Mouse (Mus musculus): ENCODE results near the gene Mmp17. TPM values are rescaled to one million over a fixed set of nuclear protein-coding genes. Genes with fewer than 3 reads are reported as not detected.

The Mmp17 gene
- total and polyA plus RNA-seq, 3 experiments, result 0.92 to 1.6 TPM; not detected in 1

GRCm38 (mm10) chr5:129594116-129595114 is 10.4 kb downstream of the Mmp17 start (continued):
- TF ChIP-seq BHLHE40 (IDR thresholded peaks at IDR 0.05; ENCODE audit: borderline replicate concordance, low read depth, low read length) (no peak), USF1 (IDR thresholded peaks at IDR 0.05; ENCODE audit: low read depth, low read length) (no peak), POLR2A (IDR thresholded peaks at IDR 0.05; ENCODE audit: control insufficient read depth in 1 of 2, insufficient read depth in 1 of 2, low read depth in 1 of 2, low read length in 2 of 2, poor library complexity in 1 of 2) (no peak)

- Histone ChIP-seq H3K79me2 (ENCODE audit: control insufficient read depth, insufficient read depth, low read length, poor library complexity) (no peaks in the 10 kb centered on the region), H3K9ac (ENCODE audit: control insufficient read depth, low read depth, low read length, poor library complexity, severe bottlenecking) (no peak overlapping the region), H3K27ac (ENCODE audit: control insufficient read depth, low read depth, low read length) (no peak overlapping the region), H3K27me3 (ENCODE audit: control insufficient read depth in 1 of 2, insufficient read depth in 2 of 2, low read length in 2 of 2) (no peaks in the 10 kb centered on the region), H3K36me3 (ENCODE audit: control insufficient read depth in 1 of 2, insufficient read depth in 2 of 2, low read length in 2 of 2) (no peaks in the 10 kb centered on the region), H3K4me1 (ENCODE audit: control insufficient read depth in 1 of 2, insufficient read depth in 2 of 2, low read length in 2 of 2) (no peaks in the 10 kb centered on the region), H3K4me3 (ENCODE audit: control insufficient read depth in 1 of 2, insufficient read depth in 1 of 2, low read depth in 2 of 2, low read length in 2 of 2) (no peak overlapping the region), H3K9me3 (replicated peaks; ENCODE audit: insufficient read depth, low read length) (no peaks in the 10 kb centered on the region)
- peak; percentile 20 for DNase-seq (ENCODE audit: low read depth, low spot score)
- TF ChIP-seq ZNF384 (IDR thresholded peaks at IDR 0.05; ENCODE audit: low read depth, low read length), result peak; percentile 77
- TF ChIP-seq GABPA (IDR thresholded peaks at IDR 0.05; ENCODE audit: low read depth, low read length), result no peak
- TF ChIP-seq TBP (IDR thresholded peaks at IDR 0.05; ENCODE audit: low read depth, low read length), result no peak
- no peak for TF ChIP-seq JUND (IDR thresholded peaks at IDR 0.05; ENCODE audit: low read depth, low read length)
- no peak for TF ChIP-seq MYC (IDR thresholded peaks at IDR 0.05; ENCODE audit: low read depth, low read length)
- no peak for TF ChIP-seq MXI1 (IDR thresholded peaks at IDR 0.05; ENCODE audit: low read depth, low read length)
- no peak for TF ChIP-seq BHLHE40 (IDR thresholded peaks at IDR 0.05; ENCODE audit: borderline replicate concordance, low read depth, low read length)
- peak; percentile 52 to 65 (median 58) for TF ChIP-seq CTCF (IDR thresholded peaks at IDR 0.05 in 2 of 3, conservative IDR thresholded peaks at IDR 0.05 in 1 of 3; ENCODE audit: control insufficient read depth in 1 of 3, insufficient read depth in 1 of 3, low read depth in 2 of 3, low read length in 3 of 3, poor library complexity in 1 of 3, severe bottlenecking in 1 of 3)
- no peak for TF ChIP-seq GATA1 (IDR thresholded peaks at IDR 0.05; ENCODE audit: low read depth, low read length)
- TF ChIP-seq POLR2A (IDR thresholded peaks at IDR 0.05; ENCODE audit: control insufficient read depth in 1 of 2, insufficient read depth in 1 of 2, low read depth in 1 of 2, low read length in 2 of 2, poor library complexity in 1 of 2), result no peak
- TF ChIP-seq MEF2A (IDR thresholded peaks at IDR 0.05; ENCODE audit: extremely low read depth, insufficient replicate concordance, low read depth, low read length, poor library complexity, severe bottlenecking), result no peak
- no peak for TF ChIP-seq POLR2AphosphoS2 (IDR thresholded peaks at IDR 0.05; ENCODE audit: low read length)
- TF ChIP-seq EP300 (IDR thresholded peaks at IDR 0.05; ENCODE audit: low read depth in 1 of 2, low read length in 2 of 2), result no peak
- TF ChIP-seq ELF1 (IDR thresholded peaks at IDR 0.05; ENCODE audit: low read depth, low read length), result no peak
- no peak for TF ChIP-seq MYB (IDR thresholded peaks at IDR 0.05; ENCODE audit: low read depth, low read length)
- no peak for TF ChIP-seq UBTF (IDR thresholded peaks at IDR 0.05; ENCODE audit: borderline replicate concordance, insufficient read depth, low read depth, low read length)
- no peak for TF ChIP-seq CHD1 (IDR thresholded peaks at IDR 0.05; ENCODE audit: low read depth, low read length)
- TF ChIP-seq RAD21 (IDR thresholded peaks at IDR 0.05; ENCODE audit: low read depth, low read length), result peak; percentile 35
- peak; percentile 25; the same call in 1 of the 2 replicates for TF ChIP-seq SMC3 (IDR thresholded peaks at IDR 0.05; ENCODE audit: low read depth, low read length)
- TF ChIP-seq NELFE (IDR thresholded peaks at IDR 0.05; ENCODE audit: low read depth, low read length), result no peak
- TF ChIP-seq RCOR1 (IDR thresholded peaks at IDR 0.05; ENCODE audit: low read depth, low read length), result no peak
- TF ChIP-seq MAFK (IDR thresholded peaks at IDR 0.05; ENCODE audit: borderline replicate concordance, low read depth, low read length), result no peak
Observed at GRCm38 (mm10) chr5:129602071-129602487, 18.1 kb downstream of the Mmp17 start.

Measured in MEL (cell line).